Mouse (Mus musculus): ENCODE data around the gene Hsph1. TPM values are rescaled to one million over a fixed set of nuclear protein-coding genes. Genes with fewer than 3 reads are reported as not detected.

The Hsph1 gene
- 24.5 and 25.4 TPM in 2 replicates for polyA plus RNA-seq (2015; fragmentation: Nextera tagmentation; extraction: Ambion mirVana)

DNA sequence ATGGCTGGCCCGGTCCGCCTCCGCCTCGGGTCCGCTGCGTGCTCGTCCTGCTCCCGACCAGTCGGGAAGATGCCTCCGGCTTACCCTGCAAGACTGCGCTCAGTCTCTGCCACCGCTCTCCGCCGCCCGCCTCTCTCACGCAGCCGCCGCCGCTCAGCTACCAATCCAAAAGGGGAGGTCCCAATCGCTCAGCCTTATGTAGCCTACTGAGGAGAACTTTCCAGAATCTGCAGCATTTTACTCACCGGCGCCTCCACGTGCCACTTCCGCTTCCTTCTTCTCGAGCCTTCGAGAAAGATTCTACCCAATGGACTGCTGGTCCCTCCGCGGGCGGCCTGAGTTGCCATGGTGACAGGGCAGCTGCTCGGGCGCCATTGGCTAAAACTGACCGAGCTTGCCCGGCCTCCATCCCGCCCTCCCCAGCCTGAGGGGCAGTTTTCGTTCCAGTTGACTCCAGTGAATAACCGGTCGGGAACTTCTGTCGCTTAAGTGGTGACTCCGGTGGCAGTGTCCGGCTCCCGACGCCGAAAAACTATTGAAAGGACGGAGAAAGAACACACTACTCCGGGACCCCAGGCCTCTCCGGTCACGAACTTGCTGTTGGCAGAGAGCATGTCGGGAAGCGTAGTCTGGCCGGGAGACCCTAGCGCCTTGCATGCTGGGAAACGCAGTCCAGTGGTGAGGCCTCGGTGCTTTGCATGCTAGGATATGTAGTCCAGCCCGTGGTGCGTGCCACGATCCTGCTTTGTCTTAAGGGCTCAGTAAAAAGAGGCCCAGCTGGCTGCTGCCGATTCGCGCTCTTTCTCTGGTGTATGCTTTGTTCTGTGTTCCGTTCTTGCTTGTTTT lies at the start of gene Hsph1:
Hsph1 (minus strand) TSS at position 302 of the 846 bp plus-strand sequence.
- ATAC-seq (ENCODE audit: insufficient read depth) = peak; percentile 99
- under 1% methylated on average over 60 of the region's 60 CpGs for WGBS (ENCODE audit: insufficient replicate concordance)
- no peaks in the 10 kb centered on the region for H3K9me3 ChIP-seq (replicated peaks)

GRCm38 (mm10) chr5:149680946-149681345 lies 44.8 kb upstream of the Hsph1 start:
- Histone ChIP-seq H3K9me3 (replicated peaks) (no peaks in the 10 kb centered on the region), H3K9ac (no peak overlapping the region), H3K4me3 (replicated peaks) (no peak overlapping the region), H3K4me1 (replicated peaks) (peaks cover 14% of the 10 kb centered on the region), H3K4me2 (no peak overlapping the region), H3K36me3 (replicated peaks) (no peaks in the 10 kb centered on the region), H3K27ac (replicated peaks) (no peak overlapping the region), H3K27me3 (peaks cover 6% of the 10 kb centered on the region; the same call in 1 of the 2 replicates)
- WGBS (ENCODE audit: insufficient replicate concordance) = 63% methylated on average over 5 of the region's 5 CpGs
- ATAC-seq (ENCODE audit: insufficient read depth) = no peak

More for the DNA sequence above, at the start of gene Hsph1:
- Histone ChIP-seq H3K4me1 (replicated peaks) (peaks cover 34% of the 10 kb centered on the region), H3K4me2 (peak within 1 kb of the TSS; percentile 98), H3K4me3 (replicated peaks) (peak within 1 kb of the TSS; percentile 77), H3K36me3 (replicated peaks) (peaks cover 20% of the 10 kb centered on the region), H3K27ac (replicated peaks) (peak within 1 kb of the TSS; percentile 84), H3K27me3 (no peaks in the 10 kb centered on the region), H3K9ac (peak within 1 kb of the TSS; percentile 81)

DNA sequence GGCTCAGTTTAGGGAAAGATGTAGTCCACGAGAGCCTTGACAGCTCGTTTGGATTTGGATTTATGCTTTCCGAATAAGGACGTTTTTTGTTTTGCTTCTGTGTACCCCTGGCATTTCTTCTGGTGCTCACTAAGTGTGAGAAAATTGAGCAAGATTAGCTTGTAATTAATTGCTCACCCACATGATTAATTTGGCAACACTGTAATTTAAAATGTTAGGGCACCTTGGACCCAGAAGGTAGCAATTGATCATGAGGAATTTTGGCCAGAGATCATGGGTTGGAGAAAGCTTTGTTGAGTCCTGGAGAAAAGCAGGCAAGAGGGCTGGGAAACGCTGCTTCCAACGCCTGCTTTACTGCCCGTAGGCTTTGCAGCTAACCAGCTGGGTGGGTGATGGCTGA lies 43.7 kb upstream of the Hsph1 start:
- no peaks in the 10 kb centered on the region for H3K9me3 ChIP-seq (replicated peaks)
- no peak overlapping the region for H3K4me3 ChIP-seq (replicated peaks)
- ATAC-seq (ENCODE audit: insufficient read depth) = no peak
- peaks cover 14% of the 10 kb centered on the region; the same call in 1 of the 2 replicates for H3K27me3 ChIP-seq
- no peaks in the 10 kb centered on the region for H3K36me3 ChIP-seq (replicated peaks)
- no peak overlapping the region for H3K27ac ChIP-seq (replicated peaks)
- no peak overlapping the region for H3K9ac ChIP-seq
- WGBS (ENCODE audit: insufficient replicate concordance) = 67% methylated on average over 7 of the region's 7 CpGs
- no peak overlapping the region for H3K4me2 ChIP-seq
- peaks cover 14% of the 10 kb centered on the region for H3K4me1 ChIP-seq (replicated peaks)

- Histone ChIP-seq H3K9me3 (replicated peaks) (no peaks in the 10 kb centered on the region), H3K4me1 (replicated peaks) (peaks cover 14% of the 10 kb centered on the region), H3K9ac (0 out of 2 replicates have a peak overlapping the region, but pooled peaks have one; percentile 73), H3K36me3 (replicated peaks) (no peaks in the 10 kb centered on the region), H3K4me2 (peak overlapping the region; percentile 98), H3K4me3 (replicated peaks) (peak overlapping the region; percentile 74), H3K27ac (replicated peaks) (no peak overlapping the region), H3K27me3 (peaks cover 14% of the 10 kb centered on the region; the same call in 1 of the 2 replicates)
- ATAC-seq (ENCODE audit: insufficient read depth) = no peak
- 20% methylated on average over 12 of the region's 12 CpGs for WGBS (ENCODE audit: insufficient replicate concordance)
Measured at GRCm38 (mm10) chr5:149679362-149679761, 43.2 kb upstream of the Hsph1 start.

DNA sequence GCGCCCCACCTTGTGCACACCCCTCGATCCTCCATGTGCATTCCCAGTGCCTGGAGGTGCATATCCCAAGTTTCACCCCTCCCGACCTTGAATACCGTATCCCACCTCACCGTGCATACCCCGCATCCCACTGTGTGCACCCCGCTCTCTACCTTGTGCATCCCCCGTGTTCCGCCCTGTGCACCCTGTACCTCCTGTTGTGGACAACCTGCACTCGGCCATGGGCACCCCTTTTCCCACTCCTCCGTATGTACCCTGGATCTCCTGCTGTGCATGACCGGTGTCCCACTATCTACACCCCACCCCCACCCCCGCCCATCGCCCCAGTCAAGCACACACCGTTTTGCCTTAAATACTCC lies 42.8 kb upstream of the Hsph1 start:
- peaks cover 14% of the 10 kb centered on the region; the same call in 1 of the 2 replicates for H3K27me3 ChIP-seq
- H3K27ac ChIP-seq (replicated peaks) = no peak overlapping the region
- 4% methylated on average over 15 of the region's 15 CpGs for WGBS (ENCODE audit: insufficient replicate concordance)
- H3K4me2 ChIP-seq = peak overlapping the region; percentile 98
- peaks cover 14% of the 10 kb centered on the region for H3K4me1 ChIP-seq (replicated peaks)
- peak overlapping the region; percentile 73 for H3K9ac ChIP-seq
- peak overlapping the region; percentile 74 for H3K4me3 ChIP-seq (replicated peaks)
- no peaks in the 10 kb centered on the region for H3K9me3 ChIP-seq (replicated peaks)
- H3K36me3 ChIP-seq (replicated peaks) = no peaks in the 10 kb centered on the region
- no peak for ATAC-seq (ENCODE audit: insufficient read depth)

- Histone ChIP-seq H3K27me3 (peaks cover 14% of the 10 kb centered on the region; the same call in 1 of the 2 replicates), H3K4me2 (peak within 1 kb of the TSS; percentile 98), H3K27ac (replicated peaks) (peak within 1 kb of the TSS; percentile 78), H3K4me1 (replicated peaks) (peaks cover 14% of the 10 kb centered on the region), H3K9ac (peak within 1 kb of the TSS; percentile 73), H3K36me3 (replicated peaks) (no peaks in the 10 kb centered on the region), H3K4me3 (replicated peaks) (peak within 1 kb of the TSS; percentile 74), H3K9me3 (replicated peaks) (no peaks in the 10 kb centered on the region)
- WGBS (ENCODE audit: insufficient replicate concordance) = under 1% methylated on average over 91 of the region's 106 CpGs
- ATAC-seq (ENCODE audit: insufficient read depth) = peak; percentile 98
Measured at GRCm38 (mm10) chr5:149678100-149678989, 42.2 kb upstream of the Hsph1 start, which contains the start of gene B3glct. Gene B3glct (plus strand): TSS chr5:149678230.

GRCm38 (mm10) chr5:149677196-149677595 lies 41.0 kb upstream of the Hsph1 start:
- no peak overlapping the region for H3K9ac ChIP-seq
- H3K9me3 ChIP-seq (replicated peaks) = no peaks in the 10 kb centered on the region
- no peak for ATAC-seq (ENCODE audit: insufficient read depth)
- no peak overlapping the region for H3K4me3 ChIP-seq (replicated peaks)
- 74% methylated on average over 3 of the region's 3 CpGs for WGBS (ENCODE audit: insufficient replicate concordance)
- no peak overlapping the region for H3K27ac ChIP-seq (replicated peaks)
- peaks cover 14% of the 10 kb centered on the region for H3K4me1 ChIP-seq (replicated peaks)
- H3K27me3 ChIP-seq = peaks cover 14% of the 10 kb centered on the region; the same call in 1 of the 2 replicates
- no peaks in the 10 kb centered on the region for H3K36me3 ChIP-seq (replicated peaks)
- no peak overlapping the region for H3K4me2 ChIP-seq

DNA sequence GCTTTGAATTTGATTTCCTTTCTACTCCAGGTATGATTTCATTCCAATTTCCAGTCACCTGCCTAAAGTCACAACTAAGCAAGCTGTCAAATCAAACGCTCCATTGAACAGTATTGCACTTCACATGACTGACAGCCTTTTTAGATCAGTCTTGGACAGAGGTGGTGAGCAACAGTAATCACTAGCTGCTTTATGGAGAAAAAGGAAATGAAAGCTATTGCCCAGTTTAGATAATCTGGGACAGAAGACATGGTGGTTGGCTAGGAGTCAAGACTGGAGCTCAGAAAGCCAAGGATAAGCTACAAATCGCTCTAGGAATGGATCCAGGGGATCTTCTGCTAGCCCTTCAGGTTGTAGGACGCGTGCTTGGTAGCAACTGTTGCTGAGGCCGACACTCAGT lies 27.2 kb upstream of the Hsph1 start:
- H3K4me2 ChIP-seq = no peak overlapping the region
- no peak overlapping the region for H3K27ac ChIP-seq (replicated peaks)
- H3K9me3 ChIP-seq (replicated peaks) = no peaks in the 10 kb centered on the region; the same call in 1 of the 2 replicates
- H3K9ac ChIP-seq = no peak overlapping the region
- no peak overlapping the region for H3K4me3 ChIP-seq (replicated peaks)
- no peaks in the 10 kb centered on the region for H3K27me3 ChIP-seq
- H3K36me3 ChIP-seq (replicated peaks) = no peaks in the 10 kb centered on the region
- no peak for ATAC-seq (ENCODE audit: insufficient read depth)
- no peaks in the 10 kb centered on the region for H3K4me1 ChIP-seq (replicated peaks)
- 65% methylated on average over 5 of the region's 5 CpGs for WGBS (ENCODE audit: insufficient replicate concordance)

DNA sequence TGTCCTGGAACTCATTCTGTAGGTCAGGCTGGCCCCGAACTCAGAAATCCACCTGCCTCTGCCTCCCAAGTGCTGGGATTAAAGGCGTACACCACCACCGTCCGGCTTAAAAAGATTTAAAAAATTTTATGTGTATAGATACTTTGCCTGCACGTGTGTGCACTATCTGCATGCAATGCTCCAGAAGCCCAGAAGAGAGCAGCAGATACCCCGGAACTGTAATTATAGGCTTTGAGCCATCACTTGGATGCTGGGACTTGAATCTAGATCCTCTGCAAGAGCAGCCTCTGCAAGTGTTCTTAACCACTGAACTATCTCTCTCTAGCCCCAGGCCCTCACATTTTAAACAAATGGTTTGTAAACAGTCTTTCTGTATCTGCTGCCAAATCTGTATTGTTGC lies 26.8 kb upstream of the Hsph1 start:
- Histone ChIP-seq H3K36me3 (replicated peaks) (no peaks in the 10 kb centered on the region), H3K4me1 (replicated peaks) (no peaks in the 10 kb centered on the region), H3K27ac (replicated peaks) (no peak overlapping the region), H3K9ac (no peak overlapping the region), H3K9me3 (replicated peaks) (no peaks in the 10 kb centered on the region; the same call in 1 of the 2 replicates), H3K4me3 (replicated peaks) (no peak overlapping the region), H3K4me2 (no peak overlapping the region), H3K27me3 (no peaks in the 10 kb centered on the region)
- WGBS (ENCODE audit: insufficient replicate concordance) = 76% methylated on average over 6 of the region's 6 CpGs
- ATAC-seq (ENCODE audit: insufficient read depth) = no peak

DNA sequence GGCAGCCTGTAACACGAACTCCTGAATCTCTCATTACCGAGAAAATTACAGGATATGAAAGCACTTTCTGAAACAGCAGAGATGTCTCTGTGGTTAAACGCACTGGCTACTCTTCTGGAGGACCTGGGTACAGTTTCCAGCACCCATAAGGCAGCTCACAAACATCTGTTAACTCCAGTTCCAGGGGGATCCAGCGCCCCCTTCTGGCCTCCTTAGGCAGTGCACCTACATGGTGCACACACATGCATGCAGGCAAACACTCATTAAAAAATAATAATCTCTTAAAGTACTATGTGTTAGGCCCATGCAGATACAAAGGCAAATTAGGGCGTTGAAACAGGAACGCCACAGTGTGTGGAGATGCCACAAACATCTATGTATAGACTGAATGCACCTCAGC lies 25.3 kb upstream of the Hsph1 start:
- H3K27ac ChIP-seq (replicated peaks) = no peak overlapping the region
- no peaks in the 10 kb centered on the region for H3K4me1 ChIP-seq (replicated peaks)
- 77% methylated on average over 6 of the region's 6 CpGs for WGBS (ENCODE audit: insufficient replicate concordance)
- H3K9ac ChIP-seq = no peak overlapping the region
- no peak for ATAC-seq (ENCODE audit: insufficient read depth)
- no peaks in the 10 kb centered on the region; the same call in 1 of the 2 replicates for H3K9me3 ChIP-seq (replicated peaks)
- no peaks in the 10 kb centered on the region for H3K27me3 ChIP-seq
- H3K4me2 ChIP-seq = no peak overlapping the region
- no peak overlapping the region for H3K4me3 ChIP-seq (replicated peaks)
- no peaks in the 10 kb centered on the region for H3K36me3 ChIP-seq (replicated peaks)

DNA sequence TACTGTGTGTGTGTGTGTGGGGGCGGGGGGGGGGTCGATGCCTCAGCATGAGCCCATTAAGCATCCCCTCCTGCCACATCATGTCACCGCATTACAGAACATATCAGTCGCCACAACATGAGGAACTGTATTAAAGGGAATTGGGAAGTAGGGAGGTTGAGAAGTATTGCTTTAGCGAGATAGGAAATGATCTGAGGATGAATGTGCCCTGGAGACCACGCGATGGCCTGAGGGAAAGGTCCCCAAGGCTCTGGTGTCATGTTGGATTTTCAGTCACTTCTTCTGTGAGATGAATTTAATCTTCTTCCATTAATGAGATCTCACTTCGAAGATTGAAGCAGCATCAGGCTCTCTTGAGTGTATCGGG lies 23.2 kb upstream of the Hsph1 start:
- H3K36me3 ChIP-seq (replicated peaks) = no peaks in the 10 kb centered on the region
- no peak overlapping the region for H3K4me3 ChIP-seq (replicated peaks)
- H3K27me3 ChIP-seq = no peaks in the 10 kb centered on the region
- H3K27ac ChIP-seq (replicated peaks) = no peak overlapping the region
- no peaks in the 10 kb centered on the region; the same call in 1 of the 2 replicates for H3K9me3 ChIP-seq (replicated peaks)
- no peak overlapping the region for H3K4me2 ChIP-seq
- no peaks in the 10 kb centered on the region for H3K4me1 ChIP-seq (replicated peaks)
- ATAC-seq (ENCODE audit: insufficient read depth) = no peak
- 41% methylated on average over 9 of the region's 9 CpGs for WGBS (ENCODE audit: insufficient replicate concordance)
- H3K9ac ChIP-seq = no peak overlapping the region
